Mouse (Mus musculus) bone marrow, adult 2 months (tissue): Measurements from ENCODE around the gene Mettl14.

Experiments
- CTCF ChIP-seq: fragments of 200-500 bp; IDR thresholded peaks from 2 replicates; pipeline ENCODE4 v1.5.1; 2011; ENCODE audit warnings: low read length, control low read depth; ENCODE audit not compliant: control insufficient read depth, insufficient read depth
- POLR2A ChIP-seq: fragments of 200-500 bp; IDR thresholded peaks from 2 replicates; pipeline ENCODE4 v1.6.1; 2011; ENCODE audit warnings: low read depth, mild to moderate bottlenecking, control low read depth, low read length, borderline replicate concordance; ENCODE audit not compliant: control insufficient read depth

DNA sequence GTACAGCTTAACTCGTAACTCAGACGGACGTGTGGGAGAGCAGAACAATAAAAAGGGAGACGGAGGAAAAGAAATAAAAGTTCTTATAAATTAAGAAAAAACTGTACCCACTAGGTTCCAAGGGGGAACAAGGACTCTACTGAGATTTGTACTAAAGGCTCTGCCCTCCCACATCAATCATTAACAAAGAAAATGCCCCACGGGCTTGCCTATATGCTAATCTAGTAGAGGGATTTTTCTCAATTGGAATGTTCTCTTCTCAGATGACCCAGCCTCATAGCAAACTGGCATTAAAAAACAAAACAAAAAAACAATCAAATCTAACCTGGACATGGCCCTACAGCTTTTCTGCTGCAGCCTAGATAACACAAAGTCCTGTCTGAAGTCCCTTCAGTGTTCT is 9.7 kb upstream of the Mettl14 start:
- TF ChIP-seq CTCF = no peak
- no peak for TF ChIP-seq POLR2A
